10 mouse cellular contexts compared by ENCODE assay signal in the genomic region with DNA sequence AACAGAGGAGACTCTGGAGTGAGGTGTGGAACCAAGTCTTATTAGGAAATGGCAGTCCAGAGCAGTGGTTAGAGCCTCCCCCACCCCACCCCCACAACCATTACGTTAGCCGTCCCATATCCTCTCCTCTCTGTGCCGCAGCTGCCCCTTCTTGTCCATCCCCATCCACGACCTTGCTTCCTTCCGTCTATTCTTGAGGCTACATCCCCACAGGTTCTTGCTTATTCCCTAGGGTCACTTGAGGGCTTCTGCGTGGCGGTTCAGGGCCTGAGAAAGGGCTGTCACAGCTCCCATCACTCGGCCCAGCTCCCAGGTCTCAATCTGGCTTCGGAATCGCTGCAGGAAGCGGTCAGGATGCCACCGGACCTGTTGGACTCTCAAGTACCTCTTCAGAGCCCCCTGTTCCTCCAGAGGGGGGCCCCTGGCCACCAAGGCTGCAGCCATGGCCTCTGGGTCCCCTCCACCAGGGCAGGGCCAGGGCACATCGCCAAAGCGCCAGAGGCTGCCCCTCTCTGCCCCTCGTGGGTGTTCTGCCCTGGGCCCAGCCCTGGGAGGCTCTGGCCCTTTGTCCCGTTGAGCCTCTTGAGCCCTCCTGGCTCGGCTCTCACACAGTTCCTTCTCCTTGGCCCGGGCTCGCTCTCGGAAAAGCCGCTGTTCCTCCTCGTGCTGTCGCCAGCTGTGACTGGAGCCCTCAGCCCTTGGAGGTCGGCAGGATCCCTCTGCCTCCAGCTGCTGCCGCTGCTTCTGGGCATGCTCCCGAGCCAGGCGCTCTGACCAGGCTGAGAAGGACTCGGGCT. TPM values are rescaled to one million over a fixed set of nuclear protein-coding genes. Genes with fewer than 3 reads are reported as not detected.
DNase-seq lines count a peak whose midpoint lies in the region; ATAC-seq and TF ChIP-seq lines count a peak whose summit lies in the region.
"Had no signal": no experiment of that assay in that cellular context is flagged by ENCODE, and none has a peak within 500 bp of the region (broad histone marks: within the 10 kb centered on the region; RNA-seq: fewer than 3 reads in every experiment).

A gene (plus strand): TSS at position 679 of the 797 bp plus-strand sequence.

- peak; percentile 56 for ATAC-seq in lung, embryonic 16.5 days (ENCODE audit: low read depth)
- ATAC-seq in granulocyte monocyte progenitor cell, adult 5-6 weeks (replicated peaks; ENCODE audit: poor library complexity, severe bottlenecking), result peak; percentile 5; the same call in 1 of the 2 replicates
- ATAC-seq in kidney, embryonic 15.5 days (replicated peaks; ENCODE audit: low FRiP score), result no peak
- no peak for ATAC-seq in cerebellum, adult (ENCODE audit: insufficient number of reproducible peaks, low FRiP score, low TSS enrichment)
- ATAC-seq: forebrain, embryonic 16.5 days had no signal

- no peak for TF ChIP-seq POLR2A in olfactory bulb, adult 2 months (IDR thresholded peaks at IDR 0.05; ENCODE audit: insufficient read depth, low read depth, low read length)

- no peak for TF ChIP-seq CTCF in olfactory bulb, adult 2 months (IDR thresholded peaks at IDR 0.05; ENCODE audit: insufficient read depth, low read depth, low read length)

- peaks cover 8% of the 10 kb centered on the region; the same call in 1 of the 2 replicates for H3K4me1 ChIP-seq in lung, embryonic 16.5 days (replicated peaks; ENCODE audit: control insufficient read depth, insufficient read depth, low read length)
- peaks cover 20% of the 10 kb centered on the region; the same call in 1 of the 2 replicates for H3K4me1 ChIP-seq in kidney, embryonic 15.5 days
- H3K4me1 ChIP-seq in olfactory bulb, adult 2 months (ENCODE audit: control insufficient read depth, insufficient read depth, low read length), result peaks cover 16% of the 10 kb centered on the region

- H3K4me2 ChIP-seq in lung, embryonic 16.5 days (ENCODE audit: low read depth, low read length), result no peak within 1 kb of the TSS
- no peak within 1 kb of the TSS for H3K4me2 ChIP-seq in kidney, embryonic 15.5 days

- H3K36me3 ChIP-seq in lung, embryonic 16.5 days (ENCODE audit: control insufficient read depth, insufficient read depth, low read length), result peaks cover 5% of the 10 kb centered on the region
- peaks cover 52% of the 10 kb centered on the region for H3K36me3 ChIP-seq in kidney, embryonic 15.5 days

- 57% methylated on average over 28 of the region's 28 CpGs for WGBS in lung, embryonic 16.5 days
- WGBS in kidney, embryonic 15.5 days, result 67% methylated on average over 28 of the region's 28 CpGs
- WGBS in olfactory bulb, adult 2 months, result 78% methylated on average over 28 of the region's 28 CpGs

- no peak within 1 kb of the TSS for H3K9ac ChIP-seq in lung, embryonic 16.5 days (ENCODE audit: low read length)
- H3K9ac ChIP-seq in kidney, embryonic 15.5 days, result no peak within 1 kb of the TSS

- peak within 1 kb of the TSS; percentile 77 for H3K27ac ChIP-seq in lung, embryonic 16.5 days (ENCODE audit: low read length)
- H3K27ac ChIP-seq in kidney, embryonic 15.5 days, result peak within 1 kb of the TSS; percentile 71
- peak within 1 kb of the TSS; percentile 37; the same call in 1 of the 2 replicates for H3K27ac ChIP-seq in olfactory bulb, adult 2 months (ENCODE audit: insufficient read depth, low read depth, low read length)

- no peaks in the 10 kb centered on the region for H3K27me3 ChIP-seq in lung, embryonic 16.5 days (ENCODE audit: control insufficient read depth, insufficient read depth, low read depth, low read length)
- H3K27me3 ChIP-seq in kidney, embryonic 15.5 days, result no peaks in the 10 kb centered on the region

- DNase-seq in lung, adult 18-20 months, result no peak
- DNase-seq in urinary bladder, postnatal 25 days (ENCODE audit: low spot score), result no peak
- DNase-seq in layer of hippocampus, postnatal 10 days (ENCODE audit: low spot score in 2 of 2), result no peak

- no peaks in the 10 kb centered on the region for H3K9me3 ChIP-seq in lung, embryonic 16.5 days (ENCODE audit: control insufficient read depth, low read length)
- H3K9me3 ChIP-seq in kidney, embryonic 15.5 days (replicated peaks), result no peaks in the 10 kb centered on the region

- no peak within 1 kb of the TSS for H3K4me3 ChIP-seq in lung, embryonic 16.5 days (ENCODE audit: low read length)
- no peak within 1 kb of the TSS for H3K4me3 ChIP-seq in kidney, embryonic 15.5 days (replicated peaks)
- H3K4me3 ChIP-seq in olfactory bulb, adult 2 months (ENCODE audit: insufficient read depth, low read depth, low read length), result no peak within 1 kb of the TSS
- H3K4me3 ChIP-seq: myocyte had no signal

RNA-seq across cellular contexts. Expression of the gene that starts here (rescaled TPM):
- 1.2 TPM in 1 of 2 replicates, not detected in the other for polyA plus RNA-seq in lung, embryonic 16.5 days (2015; fragmentation: Nextera tagmentation; extraction: Ambion mirVana)
- not detected in 2 replicates for total RNA-seq in granulocyte monocyte progenitor cell, adult 5-6 weeks (2014; fragmentation: Nextera tagmentation)
- total RNA-seq in granulocyte monocyte progenitor cell, adult 5-6 weeks (2017), result 0.82 TPM in 1 of 2 replicates, not detected in the other
- 0.65 and 0.69 TPM in 2 replicates for polyA plus RNA-seq in kidney, embryonic 15.5 days (2015; fragmentation: Nextera tagmentation; extraction: Ambion mirVana)
- polyA plus RNA-seq in olfactory bulb, adult 2 months (2012; ENCODE audit: insufficient read depth, insufficient read length, low replicate concordance, missing spikeins), result not detected in 2 replicates
- not detected for total RNA-seq in layer of hippocampus, postnatal 10 days (2021)

Comparison
In these comparisons a context has a peak if more than half of its experiments do, and no peak if none do; other contexts are left out.
1. Peak in ATAC-seq in granulocyte monocyte progenitor cell, adult 5-6 weeks; RNA of the gene not detected or under 1 TPM.